Mouse (Mus musculus) forelimb bud, embryonic 11.5 days (tissue): ENCODE measurements around the gene Hist1h2bk.

Experiments used
- DNase-seq: peaks from one replicate; pipeline ENCODE4 v3.0.0-alpha.2; 2012; ENCODE audit warnings: low read depth, low spot score

Gene Hist1h2bk

DNA sequence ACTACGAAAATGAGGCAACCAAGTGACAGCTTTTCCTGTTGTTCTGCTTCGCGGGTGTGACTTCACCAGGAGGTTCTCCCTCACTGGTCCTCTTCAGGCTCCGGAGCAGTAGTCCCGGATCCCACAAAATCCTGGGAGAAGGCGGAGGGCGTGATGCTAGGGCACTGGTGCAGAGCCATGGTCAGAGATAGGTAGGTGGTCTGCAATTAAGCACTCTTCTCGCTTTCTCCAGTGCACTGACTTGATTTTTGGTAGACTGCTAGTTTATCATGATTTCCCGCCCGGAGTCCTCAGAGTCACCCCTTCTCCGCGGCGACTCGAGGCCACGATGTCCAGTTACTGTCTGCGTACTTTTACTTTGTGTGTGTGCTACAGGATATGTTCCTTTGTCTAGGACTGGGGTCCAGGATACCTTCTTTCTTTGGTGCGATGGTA lies 21.2 kb upstream of the Hist1h2bk start:
- DNase-seq = no peak

- peak; percentile 93 for DNase-seq
Measured at GRCm38 (mm10) chr13:22015479-22016450, 19.9 kb upstream of the Hist1h2bk start.

DNA sequence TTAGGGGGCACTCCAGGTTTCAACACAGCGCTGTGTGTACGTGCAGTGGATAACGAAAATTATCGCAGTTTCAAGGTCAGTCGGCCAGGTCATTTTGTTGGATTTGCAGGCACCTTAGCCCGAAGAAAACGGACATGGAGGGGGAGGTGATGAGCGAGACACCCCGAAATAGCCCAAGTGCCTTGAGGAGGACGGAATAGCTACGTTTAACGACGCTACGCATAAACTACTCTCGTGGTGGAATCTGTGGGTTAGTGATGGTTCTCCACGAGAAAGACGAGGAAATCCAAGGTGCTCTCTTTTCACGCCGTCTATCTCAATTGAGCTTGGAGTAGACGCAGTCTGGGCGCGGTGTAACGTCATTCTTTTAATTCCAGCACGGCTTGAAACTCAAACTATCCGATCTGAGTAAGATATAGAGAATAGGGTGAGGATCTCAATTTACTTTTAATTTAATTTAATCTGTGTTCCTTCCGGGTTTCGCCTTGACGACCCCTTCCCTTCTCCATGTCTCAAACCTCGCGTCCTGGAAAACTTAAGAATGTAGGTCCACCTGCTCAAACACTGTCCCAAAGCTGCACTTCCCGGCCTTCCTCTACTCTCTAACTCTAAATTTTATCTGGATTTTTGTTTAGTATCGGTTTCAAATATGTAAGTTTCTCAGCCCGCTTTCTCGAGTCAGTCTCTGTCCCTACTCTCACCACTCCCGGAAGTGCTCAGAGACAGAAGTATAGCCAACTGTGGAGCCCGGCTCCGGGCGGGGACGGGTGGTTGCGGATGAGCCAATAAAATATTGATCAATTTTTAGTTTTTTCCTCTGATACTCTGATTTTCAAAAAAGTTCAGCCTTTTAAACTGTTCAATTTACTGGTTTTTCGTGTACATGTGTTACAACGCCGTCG lies 15.5 kb upstream of the Hist1h2bk start:
- DNase-seq = no peak

DNA sequence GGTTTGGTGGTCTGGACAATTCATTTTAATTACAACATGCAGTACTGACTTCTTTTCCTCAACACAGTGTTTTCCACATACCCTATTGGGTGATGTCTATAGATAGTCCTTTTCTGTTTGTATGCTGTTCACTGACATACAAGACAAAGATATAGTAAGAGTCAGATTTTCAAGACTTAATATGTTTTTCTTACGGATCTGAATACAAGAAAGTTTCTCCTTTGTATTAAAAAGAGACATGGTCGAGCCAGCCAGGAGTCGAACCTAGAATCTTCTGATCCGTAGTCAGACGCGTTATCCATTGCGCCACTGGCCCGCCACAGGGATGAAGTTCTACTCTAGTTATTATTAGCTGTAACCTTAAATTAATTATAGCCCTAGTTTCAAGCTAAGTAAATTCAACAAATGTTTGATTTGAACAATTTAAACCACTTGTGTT lies 14.8 kb upstream of the Hist1h2bk start:
- DNase-seq = no peak

DNA sequence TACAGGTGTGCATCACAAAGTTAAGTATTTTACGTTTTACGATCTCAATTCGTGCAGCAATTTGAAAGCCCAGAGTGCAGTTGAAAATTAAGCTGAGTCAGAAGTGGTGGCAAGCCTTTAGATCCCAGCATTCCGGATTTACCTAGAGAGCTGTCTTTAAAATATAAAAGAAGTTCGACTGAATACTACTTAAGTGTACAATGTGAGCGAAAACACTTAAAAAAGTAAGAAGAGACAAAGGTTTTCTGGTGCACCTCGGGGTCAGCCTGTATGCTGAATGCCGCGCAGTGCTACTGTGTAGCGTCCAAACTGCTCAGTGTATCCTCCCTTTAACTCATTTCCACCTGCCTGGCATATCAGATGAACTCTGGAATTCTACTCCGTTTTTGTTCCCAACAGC lies 14.1 kb upstream of the Hist1h2bk start:
- no peak for DNase-seq

- peak; percentile 94 for DNase-seq
Measured at GRCm38 (mm10) chr13:22022241-22022640, 13.4 kb upstream of the Hist1h2bk start.

DNA sequence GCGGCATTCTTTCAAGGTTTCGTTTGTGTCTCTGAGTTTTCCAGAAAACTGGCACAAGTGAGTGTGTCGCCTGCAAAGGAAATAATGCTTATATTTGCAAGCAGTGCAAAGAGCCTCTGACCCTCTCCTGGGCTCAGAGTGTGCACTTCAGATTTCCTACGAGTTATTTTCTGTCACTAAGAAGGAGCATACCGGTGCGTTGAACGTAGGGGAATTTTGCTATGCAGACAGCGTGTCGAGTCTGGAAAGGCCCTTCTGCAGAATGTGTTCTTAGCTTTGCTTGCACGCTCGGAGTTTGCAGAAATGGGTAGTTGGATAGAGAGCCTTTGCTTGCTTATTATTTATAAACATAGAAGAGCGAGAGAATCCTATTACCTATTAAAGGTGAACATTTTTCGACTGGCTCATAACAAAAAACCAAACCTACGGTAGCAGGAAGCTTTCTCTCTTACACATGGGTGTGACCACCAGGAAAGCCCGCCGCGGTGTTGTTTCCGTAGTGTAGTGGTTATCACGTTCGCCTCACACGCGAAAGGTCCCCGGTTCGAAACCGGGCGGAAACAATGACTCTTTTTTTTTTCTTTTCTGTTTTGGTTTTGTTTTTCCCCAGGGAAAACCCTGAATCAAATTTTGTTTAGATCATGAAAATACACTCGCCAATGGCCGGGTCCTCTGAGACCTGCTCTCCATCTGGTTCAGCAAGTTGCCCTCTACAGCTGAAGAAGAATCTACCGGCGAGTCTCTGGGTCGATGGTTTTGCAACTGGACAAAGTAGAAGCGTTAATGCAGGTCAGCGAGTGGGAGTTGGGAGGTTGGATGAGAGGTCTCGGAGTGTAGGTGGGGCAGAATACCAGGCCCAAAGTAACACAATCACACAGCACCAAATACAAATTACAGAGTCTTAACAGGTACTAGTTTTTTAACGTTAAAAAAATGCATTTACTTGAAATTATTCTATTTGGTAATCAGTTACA lies 9.3 kb upstream of the Hist1h2bk start:
- peak; percentile 90 for DNase-seq

DNA sequence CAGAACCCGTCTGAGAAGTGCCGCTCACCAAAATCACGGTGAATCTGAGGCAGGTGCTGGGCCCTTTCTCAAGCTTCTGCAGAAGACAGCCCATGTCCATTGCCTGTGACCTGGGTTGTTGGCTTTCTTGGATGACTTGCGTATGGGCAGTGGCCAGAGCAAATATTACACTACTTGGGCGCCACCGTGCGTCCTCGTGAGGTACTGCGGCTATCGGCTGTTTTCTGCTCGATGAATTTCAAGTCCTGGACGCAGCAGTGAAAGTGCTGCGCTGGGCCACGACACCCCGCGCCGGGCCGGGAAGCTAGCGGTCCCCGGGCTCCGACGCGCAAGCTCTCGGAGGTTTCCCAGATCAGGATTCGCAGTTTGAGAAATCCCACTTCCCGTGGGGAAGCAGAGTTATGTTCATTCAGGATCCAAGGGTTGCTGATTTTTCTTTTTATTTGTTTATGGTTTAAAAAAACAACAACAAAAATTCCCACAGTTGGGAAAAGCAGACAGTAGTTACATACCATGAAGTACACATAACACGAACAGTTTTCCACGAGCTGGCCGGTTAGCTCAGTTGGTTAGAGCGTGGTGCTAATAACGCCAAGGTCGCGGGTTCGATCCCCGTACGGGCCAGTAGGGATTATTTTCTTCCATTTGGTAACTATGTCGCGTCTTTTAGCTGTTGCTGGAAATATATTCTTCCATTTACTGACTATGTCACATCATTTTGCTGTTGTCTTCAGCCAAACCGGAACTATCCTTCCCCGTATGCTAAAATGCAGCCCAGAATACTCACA lies 6.8 kb upstream of the Hist1h2bk start:
- DNase-seq = peak; percentile 97

- DNase-seq = no peak
Measured at GRCm38 (mm10) chr13:22029928-22030327, 5.7 kb upstream of the Hist1h2bk start.

DNA sequence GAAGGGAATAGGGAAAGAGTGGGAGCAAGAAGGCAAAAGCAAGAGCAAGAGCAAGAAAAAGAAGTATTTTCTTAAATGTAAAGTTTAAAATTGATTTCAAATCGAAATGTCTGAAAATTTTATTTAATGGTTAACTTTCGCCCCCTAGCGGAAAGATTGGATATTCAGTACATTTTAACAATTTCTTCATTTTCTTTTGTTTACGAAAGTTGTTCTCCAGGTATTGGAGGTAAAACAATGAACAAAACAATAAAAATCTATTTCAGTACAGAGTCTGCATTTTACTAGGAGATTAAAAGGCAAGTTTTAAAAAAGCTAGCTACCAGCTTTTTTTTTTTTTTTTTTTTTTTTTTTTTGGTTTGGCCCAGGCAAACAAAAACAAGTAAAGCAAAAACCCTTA lies 5.2 kb upstream of the Hist1h2bk start:
- DNase-seq = no peak

- DNase-seq = no peak
Measured at GRCm38 (mm10) chr13:22033741-22034442, 1.8 kb upstream of the Hist1h2bk start.

DNA sequence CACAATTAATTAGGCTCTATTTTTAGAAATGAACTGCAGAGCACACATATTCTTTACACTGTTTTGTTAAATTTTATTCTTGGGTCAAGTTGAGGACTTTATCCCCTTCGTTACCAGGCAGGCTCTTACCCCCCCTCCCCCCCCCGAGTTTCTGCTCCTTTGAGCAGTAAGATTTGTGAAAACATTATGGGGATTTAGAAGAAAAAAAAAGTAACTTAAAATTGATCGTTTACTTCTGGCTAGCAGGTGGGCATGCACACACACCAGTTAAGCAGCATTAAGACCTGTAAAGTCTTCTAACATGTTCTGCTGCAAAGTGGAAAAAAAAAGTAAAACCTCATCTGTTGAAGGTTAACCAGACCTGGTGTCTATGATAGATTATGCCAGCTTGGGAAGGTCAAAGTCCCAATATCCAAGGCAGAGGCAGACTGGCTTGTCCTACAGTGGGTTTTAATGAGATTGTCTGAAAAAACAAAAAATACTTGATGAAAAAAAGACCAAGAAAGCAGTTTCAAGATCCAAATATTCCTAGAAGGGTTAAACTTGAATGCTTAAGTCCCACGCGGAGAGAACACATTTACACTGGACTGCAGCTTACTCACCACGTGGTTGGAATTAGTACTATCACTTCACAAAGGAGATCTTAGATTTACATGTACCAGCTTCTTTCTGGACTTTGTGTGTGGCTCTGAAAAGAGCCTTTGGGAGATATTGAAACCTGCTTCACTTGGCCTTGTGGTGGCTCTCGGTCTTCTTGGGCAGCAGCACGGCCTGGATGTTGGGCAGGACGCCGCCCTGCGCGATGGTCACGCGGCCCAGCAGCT lies 1.0 kb upstream of the Hist1h2bk start:
- no peak for DNase-seq

DNA sequence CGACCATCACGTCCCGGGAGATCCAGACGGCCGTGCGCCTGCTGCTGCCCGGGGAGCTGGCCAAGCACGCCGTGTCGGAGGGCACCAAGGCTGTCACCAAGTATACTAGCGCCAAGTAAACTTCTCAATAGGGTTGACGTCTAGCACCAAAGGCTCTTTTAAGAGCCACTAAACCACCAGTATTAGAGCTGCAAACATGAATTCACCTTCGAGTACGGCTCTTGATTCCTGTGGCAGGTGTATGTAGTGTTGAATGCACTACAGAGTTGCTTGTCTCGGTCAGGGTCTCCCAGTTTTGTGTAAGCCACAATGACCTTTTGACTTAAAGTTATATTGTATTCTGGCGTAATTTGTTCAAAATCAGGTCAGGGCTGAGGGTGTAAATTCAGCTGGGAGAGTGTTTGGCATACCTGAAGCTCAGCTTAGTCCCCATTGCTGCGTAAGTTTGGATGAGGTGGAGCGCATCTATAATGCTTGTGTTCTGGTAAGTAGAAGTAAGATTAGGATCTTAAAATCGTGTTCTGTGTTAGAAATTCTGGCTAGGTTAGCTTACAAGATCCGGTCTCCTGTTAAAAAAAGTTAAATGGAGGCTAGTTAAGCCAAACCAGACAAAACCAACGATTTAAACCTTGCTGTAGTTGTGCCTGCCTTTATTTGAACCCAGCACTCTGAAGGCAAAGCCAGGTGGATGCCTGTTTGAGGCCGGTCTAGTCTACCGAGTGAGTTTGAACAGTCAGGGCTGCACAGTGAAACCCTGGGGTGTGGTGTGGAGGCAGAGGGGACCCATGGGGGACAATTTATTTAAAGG lies 683 bp downstream of the Hist1h2bk start:
- DNase-seq = no peak

GRCm38 (mm10) chr13:22036986-22037385 lies 1.3 kb downstream of the Hist1h2bk start:
- no peak for DNase-seq

GRCm38 (mm10) chr13:22037415-22037814 lies 1.7 kb downstream of the Hist1h2bk start:
- DNase-seq = no peak

- no peak for DNase-seq
Measured at GRCm38 (mm10) chr13:22039364-22039763, 3.7 kb downstream of the Hist1h2bk start.

- DNase-seq = no peak
Measured at GRCm38 (mm10) chr13:22039951-22040463, 4.3 kb downstream of the Hist1h2bk start.
